Mouse (Mus musculus): ENCODE measurements around the gene Snx18.

- TF ChIP-seq CTCF (IDR thresholded peaks at IDR 0.05; ENCODE audit: insufficient read depth, low read depth, low read length) (no peak), POLR2A (IDR thresholded peaks at IDR 0.05; ENCODE audit: insufficient read depth, low read depth, low read length) (no peak)
Observed at GRCm38 (mm10) chr13:113595219-113595618, 23.1 kb downstream of the Snx18 start.

Data from olfactory bulb, adult 2 months (tissue).